Mouse (Mus musculus) cerebellum, postnatal 10 days (tissue): ENCODE results near the gene Cyp24a1.

ENCODE experiments used
- DNase-seq, 2 experiments: peaks; one replicate each; pipeline ENCODE4 v3.0.0; 2021; ENCODE audit warnings: mixed read lengths in 2 of 2

Cyp24a1 gene

GRCm38 (mm10) chr2:170497091-170497566 lies at the start of gene Cyp24a1:
Gene Cyp24a1, minus strand, starts transcription at chr2:170497145.
- peak; percentile 46 to 47 for DNase-seq

- DNase-seq, result no peak
These were observed 48.8 kb upstream of the Cyp24a1 start for GRCm38 (mm10) chr2:170545745-170546144.

DNA sequence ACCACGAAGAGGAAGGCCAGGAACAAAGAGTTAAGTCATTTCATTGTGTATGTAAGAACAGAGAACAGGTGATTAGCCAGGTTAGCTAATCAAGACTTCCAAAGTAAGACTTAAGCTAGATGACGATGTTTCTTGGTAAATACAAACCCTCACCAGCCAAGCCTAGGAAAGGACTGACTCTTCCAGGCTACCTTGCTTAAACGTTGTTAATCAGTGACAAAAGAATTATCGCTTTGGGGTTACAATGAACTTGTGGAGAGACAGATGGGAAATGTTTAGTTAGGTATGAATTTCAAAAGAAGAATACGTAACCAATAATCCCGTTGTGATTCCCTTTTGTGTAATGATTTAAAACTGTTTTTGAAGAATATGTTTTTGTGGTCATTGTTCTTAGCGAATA lies 48.0 kb upstream of the Cyp24a1 start:
- no peak for DNase-seq

DNA sequence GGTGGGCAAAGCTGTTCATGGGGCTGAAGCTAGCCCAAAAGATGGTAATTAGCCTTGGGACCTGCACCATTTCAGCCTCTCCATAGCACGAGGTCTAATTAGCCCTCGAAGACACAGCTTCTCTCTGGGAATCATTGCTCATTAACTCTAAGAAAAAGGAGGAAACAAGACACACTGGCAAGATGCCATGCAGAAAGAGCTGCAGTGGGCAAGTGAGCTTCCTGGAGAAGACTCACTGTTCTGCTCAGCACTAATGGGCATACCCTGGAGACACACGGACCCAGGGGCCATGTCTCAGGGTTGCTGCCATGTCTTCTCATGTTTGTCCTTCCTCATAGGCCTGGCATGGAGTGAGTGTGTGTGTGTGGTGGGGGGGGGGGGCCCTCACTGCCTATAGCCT lies 47.2 kb upstream of the Cyp24a1 start:
- no peak for DNase-seq

- no peak for DNase-seq
These were observed 46.7 kb upstream of the Cyp24a1 start for GRCm38 (mm10) chr2:170543625-170544024.

GRCm38 (mm10) chr2:170539211-170539610 lies 42.3 kb upstream of the Cyp24a1 start:
- no peak for DNase-seq

DNA sequence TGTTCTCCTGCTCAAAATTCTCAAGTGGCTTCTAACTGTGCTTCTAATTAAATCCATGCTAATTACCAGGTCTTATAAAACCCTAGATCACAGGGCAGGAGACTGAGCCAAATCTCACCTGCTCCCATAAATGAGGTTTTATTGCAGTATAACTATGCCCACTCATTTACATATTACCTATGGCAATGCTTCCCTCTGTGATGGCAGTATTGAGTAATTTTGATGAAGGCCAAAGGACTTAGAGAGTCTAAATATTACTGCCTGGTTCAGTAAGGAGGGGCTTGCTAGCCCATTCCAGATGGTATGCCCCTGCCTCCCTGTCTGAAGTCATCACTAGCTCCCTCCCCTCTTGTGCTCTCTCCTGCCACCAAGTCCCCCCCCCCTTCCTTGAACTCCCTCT lies 38.9 kb upstream of the Cyp24a1 start:
- no peak for DNase-seq

DNA sequence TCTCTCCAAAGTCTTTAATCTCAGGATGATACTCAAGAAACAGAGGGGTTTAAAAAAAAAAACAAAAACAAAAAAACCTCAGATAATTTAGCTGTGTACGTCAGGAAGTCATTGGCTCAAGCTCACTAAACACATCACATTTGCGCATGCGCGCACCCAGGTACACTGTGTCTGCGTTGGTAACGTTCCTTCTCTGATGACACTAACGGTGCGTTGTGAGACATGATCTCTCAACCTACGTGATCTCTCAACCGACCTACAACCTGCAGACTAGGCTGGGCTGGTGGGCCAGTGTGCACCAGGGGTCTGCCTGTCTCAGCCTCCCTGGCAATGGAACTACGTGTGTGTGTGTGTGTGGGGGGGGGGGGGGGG lies 37.8 kb upstream of the Cyp24a1 start:
- DNase-seq, result no peak

DNA sequence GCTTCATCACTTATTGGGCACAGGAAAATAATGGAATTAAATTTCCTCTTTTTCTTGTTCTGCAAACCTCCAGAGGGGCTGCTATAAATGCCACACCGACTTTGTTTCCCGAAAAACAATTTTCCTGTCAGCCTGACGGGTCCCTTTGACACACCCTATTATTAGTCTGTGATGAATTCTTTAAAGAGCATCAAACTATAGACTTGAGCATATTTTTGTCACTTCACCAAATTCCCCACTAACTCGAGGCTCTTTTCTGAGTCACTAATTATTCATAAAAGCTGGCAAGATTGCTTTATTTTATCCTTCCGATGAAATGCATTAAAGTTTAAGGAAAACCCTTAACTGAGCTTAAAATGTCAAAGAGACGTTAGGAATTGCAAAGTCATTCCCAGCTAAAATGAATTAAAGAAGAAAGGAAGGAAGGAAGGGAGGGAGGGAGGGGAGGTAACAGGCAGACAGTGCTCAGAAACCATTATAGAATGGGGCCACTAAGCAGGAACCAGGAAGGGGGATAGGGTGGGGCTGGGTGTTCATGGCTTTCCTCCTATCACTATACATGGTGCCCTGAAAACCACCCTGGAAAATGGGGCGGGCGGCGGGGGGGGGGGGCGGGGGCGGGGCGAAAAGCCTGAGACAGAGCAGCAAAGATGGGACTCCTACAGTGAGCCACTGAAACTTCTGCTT lies 37.3 kb upstream of the Cyp24a1 start:
- DNase-seq, result no peak

DNA sequence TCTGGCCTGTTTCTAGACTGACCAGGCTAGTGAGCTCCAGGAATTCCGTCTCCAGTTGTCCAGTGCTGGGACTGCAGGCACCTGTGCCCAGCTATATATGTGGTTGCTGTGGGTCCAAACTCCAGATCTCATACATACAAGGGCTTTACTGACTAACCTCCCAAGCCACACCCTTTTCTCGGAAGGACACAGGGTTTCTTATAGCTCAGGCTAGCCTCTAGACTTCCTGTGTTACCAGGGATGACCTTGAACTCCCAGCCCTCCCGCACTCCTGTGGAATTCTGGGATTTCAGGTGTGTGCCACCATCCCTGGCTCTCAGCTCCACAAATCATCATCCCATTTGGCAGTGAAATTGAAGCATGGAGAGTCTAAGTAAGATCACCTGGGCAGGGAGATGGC lies 33.3 kb upstream of the Cyp24a1 start:
- DNase-seq, result no peak

GRCm38 (mm10) chr2:170529766-170530165 lies 32.8 kb upstream of the Cyp24a1 start:
- DNase-seq, result no peak

DNA sequence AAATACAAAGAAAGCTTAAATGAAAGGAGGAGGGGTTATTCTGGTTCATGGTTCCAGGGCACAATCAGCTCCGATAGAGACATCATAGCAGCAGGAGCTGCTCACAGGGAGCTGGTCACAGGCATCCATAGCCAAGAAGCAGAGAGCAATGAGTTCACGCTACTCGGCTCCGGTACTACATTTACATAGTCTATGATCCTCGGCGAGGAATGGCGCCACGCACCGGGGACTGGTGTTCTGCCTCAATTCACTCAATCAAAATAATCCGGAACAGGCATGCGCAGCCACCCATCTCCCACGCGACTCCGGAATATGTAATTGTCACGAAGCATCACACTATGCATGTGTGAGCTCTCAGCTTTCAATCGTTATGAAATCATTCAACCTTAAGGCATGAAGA lies 31.1 kb upstream of the Cyp24a1 start:
- DNase-seq, result peak; percentile 31 to 38

DNA sequence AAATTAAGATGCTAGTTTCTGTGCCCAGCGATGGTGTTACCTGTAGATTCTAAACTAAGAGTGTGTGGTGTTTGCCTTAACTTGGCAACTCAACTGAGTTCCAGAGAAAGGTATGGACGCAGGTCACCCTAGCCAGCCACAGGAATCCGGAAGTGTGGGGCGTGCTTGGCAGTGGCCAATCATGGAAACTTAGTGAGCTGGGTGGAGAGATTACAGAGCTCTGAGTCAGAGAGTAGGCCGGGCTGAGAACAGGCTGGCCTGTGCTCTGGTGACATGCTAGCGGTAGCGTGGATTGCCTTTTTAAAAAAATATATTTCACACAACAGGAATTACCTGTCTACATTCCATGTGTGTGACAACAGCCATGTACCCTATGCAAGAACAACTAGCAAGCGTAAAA lies 29.6 kb upstream of the Cyp24a1 start:
- DNase-seq, result no peak

GRCm38 (mm10) chr2:170520321-170520971 lies 23.5 kb upstream of the Cyp24a1 start:
- DNase-seq, result peak; percentile 83 to 86

- DNase-seq, result no peak
These were observed 16.8 kb upstream of the Cyp24a1 start for GRCm38 (mm10) chr2:170513756-170514155.

- DNase-seq, result peak; percentile 96 to 98
These were observed 14.3 kb upstream of the Cyp24a1 start for GRCm38 (mm10) chr2:170511073-170511891.

- peak; percentile 97 to 99 for DNase-seq
These were observed 11.9 kb upstream of the Cyp24a1 start for GRCm38 (mm10) chr2:170508821-170509220.

- DNase-seq, result peak; percentile 90 to 93
These were observed 10.8 kb upstream of the Cyp24a1 start for GRCm38 (mm10) chr2:170507734-170508133.

GRCm38 (mm10) chr2:170503983-170504382 lies 7.0 kb upstream of the Cyp24a1 start:
- DNase-seq, result no peak

DNA sequence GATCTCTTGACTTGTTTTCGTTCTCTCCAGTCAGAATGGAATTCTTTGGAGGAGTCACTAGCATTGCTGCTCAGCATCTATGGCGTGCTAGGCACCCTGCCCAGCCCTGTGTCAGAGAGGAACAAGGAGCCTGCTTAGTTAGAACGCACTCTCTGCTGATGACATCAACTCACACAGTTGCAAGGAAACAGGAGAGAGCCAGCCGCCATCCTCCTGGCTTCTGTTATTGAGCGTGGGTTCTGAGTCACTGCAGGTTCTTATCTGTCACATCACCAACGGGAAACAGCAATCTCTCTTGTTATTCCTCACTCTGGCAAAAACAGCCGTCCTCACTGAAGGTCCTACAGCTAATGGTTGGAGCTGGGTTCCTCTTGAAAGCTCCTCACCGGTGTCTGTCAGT lies 6.4 kb upstream of the Cyp24a1 start:
- peak; percentile 25 to 29 for DNase-seq

GRCm38 (mm10) chr2:170498011-170498410 lies 1.1 kb upstream of the Cyp24a1 start:
- DNase-seq, result no peak

- peak; percentile 48 for DNase-seq
These were observed 603 bp downstream of the Cyp24a1 start, which contains the start of gene Pfdn4 for GRCm38 (mm10) chr2:170496154-170496930. Gene Pfdn4, plus strand, starts transcription at chr2:170496428.
